Mouse (Mus musculus): ENCODE measurements around the gene Arfgef3. TPM values are rescaled to one million over a fixed set of nuclear protein-coding genes. Genes with fewer than 3 reads are reported as not detected.

Arfgef3 gene
- polyA plus RNA-seq (2016; fragmentation: Nextera tagmentation; extraction: Ambion mirVana): 2.7 and 2.8 TPM in 2 replicates

- H3K9me3 ChIP-seq (replicated peaks): no peaks in the 10 kb centered on the region
- H3K4me3 ChIP-seq: peak within 1 kb of the TSS; percentile 61
- H3K9ac ChIP-seq: peak within 1 kb of the TSS; percentile 71
- peaks cover 7% of the 10 kb centered on the region for H3K4me1 ChIP-seq
- H3K27ac ChIP-seq: peak within 1 kb of the TSS; percentile 80
- 1% methylated on average over 50 of the region's 50 CpGs for WGBS
- peak; percentile 90 for ATAC-seq (ENCODE audit: low FRiP score)
- H3K27me3 ChIP-seq: no peaks in the 10 kb centered on the region; the same call in 1 of the 2 replicates
- H3K36me3 ChIP-seq: no peaks in the 10 kb centered on the region
- peak within 1 kb of the TSS; percentile 87 for H3K4me2 ChIP-seq (replicated peaks)
Measured at GRCm38 (mm10) chr10:18743286-18744142, at the start of gene Arfgef3. Arfgef3 (minus strand) TSS chr10:18743949.

GRCm38 (mm10) chr10:18790063-18790462, 46.3 kb upstream of the Arfgef3 start:
- 91% methylated on average over 4 of the region's 4 CpGs for whole genome bisulfite sequencing
- no peak overlapping the region for H3K9ac ChIP-seq
- no peaks in the 10 kb centered on the region for H3K4me1 ChIP-seq
- H3K4me2 ChIP-seq (replicated peaks): no peak overlapping the region
- H3K36me3 ChIP-seq: no peaks in the 10 kb centered on the region
- no peaks in the 10 kb centered on the region for H3K27me3 ChIP-seq
- no peak overlapping the region for H3K4me3 ChIP-seq
- no peaks in the 10 kb centered on the region for H3K9me3 ChIP-seq (replicated peaks)
- H3K27ac ChIP-seq: no peak overlapping the region
- ATAC-seq (ENCODE audit: low FRiP score): no peak

GRCm38 (mm10) chr10:18788601-18789000, 44.9 kb upstream of the Arfgef3 start:
- Histone ChIP-seq H3K4me2 (replicated peaks) (no peak overlapping the region), H3K27ac (no peak overlapping the region), H3K4me3 (no peak overlapping the region), H3K4me1 (no peaks in the 10 kb centered on the region), H3K36me3 (no peaks in the 10 kb centered on the region), H3K9ac (no peak overlapping the region), H3K9me3 (replicated peaks) (no peaks in the 10 kb centered on the region), H3K27me3 (no peaks in the 10 kb centered on the region)
- ATAC-seq (ENCODE audit: low FRiP score): no peak
- WGBS: 69% methylated on average over 1 of the region's 1 CpGs

GRCm38 (mm10) chr10:18786693-18787092, 42.9 kb upstream of the Arfgef3 start, which contains the start of gene Gm4922:
Gm4922 (minus strand) TSS chr10:18786793.
- Histone ChIP-seq H3K36me3 (no peaks in the 10 kb centered on the region), H3K27me3 (no peaks in the 10 kb centered on the region), H3K4me3 (no peak within 1 kb of the TSS), H3K4me1 (no peaks in the 10 kb centered on the region), H3K27ac (no peak within 1 kb of the TSS), H3K4me2 (replicated peaks) (no peak within 1 kb of the TSS), H3K9ac (no peak within 1 kb of the TSS), H3K9me3 (replicated peaks) (no peaks in the 10 kb centered on the region)
- WGBS: 94% methylated on average over 1 of the region's 1 CpGs
- no peak for ATAC-seq (ENCODE audit: low FRiP score)

GRCm38 (mm10) chr10:18777546-18777945, 33.8 kb upstream of the Arfgef3 start:
- H3K9ac ChIP-seq: no peak overlapping the region
- H3K36me3 ChIP-seq: no peaks in the 10 kb centered on the region
- no peaks in the 10 kb centered on the region for H3K9me3 ChIP-seq (replicated peaks)
- no peak overlapping the region for H3K27ac ChIP-seq
- no peaks in the 10 kb centered on the region for H3K27me3 ChIP-seq
- H3K4me1 ChIP-seq: peaks cover 5% of the 10 kb centered on the region; the same call in 1 of the 2 replicates
- ATAC-seq (ENCODE audit: low FRiP score): no peak
- no peak overlapping the region for H3K4me2 ChIP-seq (replicated peaks)
- H3K4me3 ChIP-seq: no peak overlapping the region
- 46% methylated on average over 3 of the region's 3 CpGs for WGBS

- H3K9ac ChIP-seq: no peak overlapping the region
- no peak overlapping the region for H3K4me3 ChIP-seq
- H3K9me3 ChIP-seq (replicated peaks): no peaks in the 10 kb centered on the region
- no peaks in the 10 kb centered on the region for H3K27me3 ChIP-seq
- no peaks in the 10 kb centered on the region for H3K36me3 ChIP-seq
- no peak overlapping the region for H3K27ac ChIP-seq
- H3K4me1 ChIP-seq: peaks cover 3% of the 10 kb centered on the region; the same call in 1 of the 2 replicates
- H3K4me2 ChIP-seq (replicated peaks): no peak overlapping the region
- 66% methylated on average over 4 of the region's 4 CpGs for WGBS
- ATAC-seq (ENCODE audit: low FRiP score): no peak
Measured at GRCm38 (mm10) chr10:18772537-18773179, 28.9 kb upstream of the Arfgef3 start.

GRCm38 (mm10) chr10:18769909-18770308, 26.2 kb upstream of the Arfgef3 start:
- H3K36me3 ChIP-seq: no peaks in the 10 kb centered on the region
- no peaks in the 10 kb centered on the region for H3K4me1 ChIP-seq
- no peak overlapping the region for H3K9ac ChIP-seq
- no peak overlapping the region for H3K4me2 ChIP-seq (replicated peaks)
- WGBS: 55% methylated on average over 5 of the region's 5 CpGs
- no peak for ATAC-seq (ENCODE audit: low FRiP score)
- H3K27ac ChIP-seq: no peak overlapping the region
- H3K4me3 ChIP-seq: no peak overlapping the region
- H3K9me3 ChIP-seq (replicated peaks): 0 out of 2 replicates have a peak, but pooled peaks cover under 1% of the 10 kb centered on the region
- no peaks in the 10 kb centered on the region for H3K27me3 ChIP-seq

- 48% methylated on average over 2 of the region's 2 CpGs for WGBS
- no peak overlapping the region for H3K9ac ChIP-seq
- no peaks in the 10 kb centered on the region for H3K36me3 ChIP-seq
- H3K4me3 ChIP-seq: no peak overlapping the region
- no peak overlapping the region for H3K27ac ChIP-seq
- H3K4me1 ChIP-seq: no peaks in the 10 kb centered on the region
- H3K4me2 ChIP-seq (replicated peaks): no peak overlapping the region
- H3K9me3 ChIP-seq (replicated peaks): 0 out of 2 replicates have a peak, but pooled peaks cover 3% of the 10 kb centered on the region
- H3K27me3 ChIP-seq: no peaks in the 10 kb centered on the region
- no peak for ATAC-seq (ENCODE audit: low FRiP score)
Measured at GRCm38 (mm10) chr10:18760241-18760640, 16.5 kb upstream of the Arfgef3 start.

GRCm38 (mm10) chr10:18750057-18750456, 6.3 kb upstream of the Arfgef3 start:
- Histone ChIP-seq H3K36me3 (no peaks in the 10 kb centered on the region), H3K4me2 (replicated peaks) (no peak overlapping the region), H3K27ac (no peak overlapping the region), H3K9me3 (replicated peaks) (no peaks in the 10 kb centered on the region), H3K9ac (no peak overlapping the region), H3K27me3 (no peaks in the 10 kb centered on the region), H3K4me1 (no peaks in the 10 kb centered on the region), H3K4me3 (no peak overlapping the region)
- no peak for ATAC-seq (ENCODE audit: low FRiP score)
- WGBS: 76% methylated on average over 4 of the region's 4 CpGs

- no peak for ATAC-seq (ENCODE audit: low FRiP score)
- Histone ChIP-seq H3K27ac (peak overlapping the region; percentile 45; the same call in 1 of the 2 replicates), H3K4me2 (replicated peaks) (peak overlapping the region; percentile 87)
Measured at GRCm38 (mm10) chr10:18742086-18742485, 1.7 kb downstream of the Arfgef3 start.

GRCm38 (mm10) chr10:18741024-18741423, 2.7 kb downstream of the Arfgef3 start:
- 85% methylated on average over 8 of the region's 8 CpGs for whole genome bisulfite sequencing
- no peak for ATAC-seq (ENCODE audit: low FRiP score)
- H3K9me3 ChIP-seq (replicated peaks): no peaks in the 10 kb centered on the region
- H3K4me1 ChIP-seq: peaks cover 7% of the 10 kb centered on the region
- H3K9ac ChIP-seq: no peak overlapping the region
- H3K27ac ChIP-seq: no peak overlapping the region
- no peak overlapping the region for H3K4me3 ChIP-seq
- 0 out of 2 replicates have a peak overlapping the region, but pooled peaks have one; percentile 4 for H3K4me2 ChIP-seq (replicated peaks)
- H3K36me3 ChIP-seq: no peaks in the 10 kb centered on the region
- no peaks in the 10 kb centered on the region; the same call in 1 of the 2 replicates for H3K27me3 ChIP-seq

More at GRCm38 (mm10) chr10:18742086-18742485, 1.7 kb downstream of the Arfgef3 start:
- H3K4me1 ChIP-seq: peaks cover 7% of the 10 kb centered on the region
- H3K36me3 ChIP-seq: no peaks in the 10 kb centered on the region
- no peaks in the 10 kb centered on the region for H3K9me3 ChIP-seq (replicated peaks)
- no peaks in the 10 kb centered on the region; the same call in 1 of the 2 replicates for H3K27me3 ChIP-seq
- peak overlapping the region; percentile 61 for H3K4me3 ChIP-seq
- no peak overlapping the region for H3K9ac ChIP-seq
- WGBS: 64% methylated on average over 6 of the region's 6 CpGs

- no peaks in the 10 kb centered on the region for H3K9me3 ChIP-seq (replicated peaks)
- H3K4me2 ChIP-seq (replicated peaks): no peak overlapping the region
- ATAC-seq (ENCODE audit: low FRiP score): no peak
- no peak overlapping the region for H3K27ac ChIP-seq
- H3K36me3 ChIP-seq: no peaks in the 10 kb centered on the region
- no peaks in the 10 kb centered on the region for H3K4me1 ChIP-seq
- H3K4me3 ChIP-seq: no peak overlapping the region
- no peak overlapping the region for H3K9ac ChIP-seq
- no peaks in the 10 kb centered on the region for H3K27me3 ChIP-seq
- 89% methylated on average over 1 of the region's 1 CpGs for WGBS
Measured at GRCm38 (mm10) chr10:18728548-18728947, 15.2 kb downstream of the Arfgef3 start.

Measured in hindbrain, embryonic 12.5 days (tissue).